In the genomic region with DNA sequence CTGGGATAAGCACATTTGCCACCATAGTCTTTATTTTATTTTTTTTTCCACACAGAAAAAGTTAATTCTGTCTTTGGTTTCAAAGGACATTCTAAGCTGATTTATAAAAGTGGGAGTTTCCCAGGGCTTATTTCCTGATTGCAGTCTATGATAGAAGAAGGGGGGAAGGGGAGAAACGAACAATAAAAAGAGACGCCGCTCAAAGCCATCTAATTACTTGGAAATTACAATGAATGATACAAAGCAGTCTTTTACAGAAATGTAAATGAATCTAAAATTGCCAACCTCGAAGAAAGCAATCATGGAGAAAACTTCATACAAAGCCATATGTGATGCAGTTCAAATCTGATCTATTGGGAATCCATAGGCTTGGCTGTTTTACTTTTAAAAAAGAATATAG, we compare ENCODE assay signal across 18 mouse cellular contexts.
"Had no signal": no experiment of that assay in that cellular context is flagged by ENCODE, and none has a peak within 500 bp of the region (broad histone marks: within the 10 kb centered on the region; RNA-seq: fewer than 3 reads in every experiment).

No protein-coding gene starts in this region.

- ATAC-seq: midbrain, embryonic 16.5 days had no signal

- H3K4me1 ChIP-seq: midbrain, embryonic 12.5 days; neural tube, embryonic 13.5 days; neural tube, embryonic 15.5 days; stomach, embryonic 15.5 days had no signal

- H3K9me3 ChIP-seq: midbrain, embryonic 10.5 days; midbrain, embryonic 12.5 days; neural tube, embryonic 13.5 days; neural tube, embryonic 15.5 days; stomach, embryonic 15.5 days had no signal

- H3K4me3 ChIP-seq: midbrain, embryonic 10.5 days; midbrain, embryonic 12.5 days; myocyte; neural tube, embryonic 13.5 days; neural tube, embryonic 15.5 days; stomach, embryonic 15.5 days had no signal

- H3K4me2 ChIP-seq: lung, embryonic 14.5 days; midbrain, embryonic 12.5 days; neural tube, embryonic 13.5 days; neural tube, embryonic 15.5 days; stomach, embryonic 15.5 days had no signal

- DNase-seq: lung, adult 18-20 months; lung, postnatal 4 days; midbrain, embryonic 14.5 days; retina, postnatal 1 day; right cerebral cortex, adult 18-20 months; right cerebral cortex, postnatal 25 days; thymus, adult 2 months; thymus, postnatal 25 days; thymus, postnatal 4 days had no signal

- H3K36me3 ChIP-seq: midbrain, embryonic 10.5 days; midbrain, embryonic 12.5 days; neural tube, embryonic 13.5 days; neural tube, embryonic 15.5 days; stomach, embryonic 15.5 days had no signal

- H3K9ac ChIP-seq: lung, embryonic 14.5 days; midbrain, embryonic 12.5 days; neural tube, embryonic 13.5 days; neural tube, embryonic 15.5 days; stomach, embryonic 15.5 days had no signal

- H3K27ac ChIP-seq: midbrain, embryonic 10.5 days; midbrain, embryonic 12.5 days; neural tube, embryonic 13.5 days; neural tube, embryonic 15.5 days; stomach, embryonic 15.5 days; stomach, postnatal 0 days had no signal

- H3K27me3 ChIP-seq: midbrain, embryonic 12.5 days; neural tube, embryonic 13.5 days; neural tube, embryonic 15.5 days; stomach, embryonic 15.5 days had no signal
